Mouse (Mus musculus) gastrocnemius, postnatal 25 days (tissue): ENCODE measurements around the gene Gm2663. TPM values are rescaled to one million over a fixed set of nuclear protein-coding genes. Genes with fewer than 3 reads are reported as not detected.

ENCODE experiments used
- total RNA-seq, 2 experiments: library from RNA; stranded (reverse); gene quantifications; 1 replicate in 1 of 2; 2 replicates in 1 of 2; pipeline ENCODE4 v1.2.3; 2021

Gene Gm2663
- total RNA-seq, 2 experiments from 2014 or later: not detected

Other genes with a start within 250 kb of the Gm2663 start
- gene Moxd2, start 112.0 kb downstream of the Gm2663 start, total RNA-seq: not detected
- gene Prss58, start 99.1 kb downstream of the Gm2663 start, total RNA-seq: not detected
- gene 1700074P13Rik, start 58.9 kb downstream of the Gm2663 start, total RNA-seq: not detected
- not detected for gene Gm4744, start 47.6 kb downstream of the Gm2663 start, total RNA-seq
- gene 1810009J06Rik, start 34.7 kb downstream of the Gm2663 start, total RNA-seq: not detected
- gene 2210010C04Rik, start 36.0 kb upstream of the Gm2663 start, total RNA-seq: not detected